Mouse (Mus musculus): ENCODE measurements around the gene Sapcd1. TPM values are rescaled to one million over a fixed set of nuclear protein-coding genes. Genes with fewer than 3 reads are reported as not detected.

Gene Sapcd1
- polyA plus RNA-seq, 1 experiment from 2014 or later = 7.1 TPM

DNA sequence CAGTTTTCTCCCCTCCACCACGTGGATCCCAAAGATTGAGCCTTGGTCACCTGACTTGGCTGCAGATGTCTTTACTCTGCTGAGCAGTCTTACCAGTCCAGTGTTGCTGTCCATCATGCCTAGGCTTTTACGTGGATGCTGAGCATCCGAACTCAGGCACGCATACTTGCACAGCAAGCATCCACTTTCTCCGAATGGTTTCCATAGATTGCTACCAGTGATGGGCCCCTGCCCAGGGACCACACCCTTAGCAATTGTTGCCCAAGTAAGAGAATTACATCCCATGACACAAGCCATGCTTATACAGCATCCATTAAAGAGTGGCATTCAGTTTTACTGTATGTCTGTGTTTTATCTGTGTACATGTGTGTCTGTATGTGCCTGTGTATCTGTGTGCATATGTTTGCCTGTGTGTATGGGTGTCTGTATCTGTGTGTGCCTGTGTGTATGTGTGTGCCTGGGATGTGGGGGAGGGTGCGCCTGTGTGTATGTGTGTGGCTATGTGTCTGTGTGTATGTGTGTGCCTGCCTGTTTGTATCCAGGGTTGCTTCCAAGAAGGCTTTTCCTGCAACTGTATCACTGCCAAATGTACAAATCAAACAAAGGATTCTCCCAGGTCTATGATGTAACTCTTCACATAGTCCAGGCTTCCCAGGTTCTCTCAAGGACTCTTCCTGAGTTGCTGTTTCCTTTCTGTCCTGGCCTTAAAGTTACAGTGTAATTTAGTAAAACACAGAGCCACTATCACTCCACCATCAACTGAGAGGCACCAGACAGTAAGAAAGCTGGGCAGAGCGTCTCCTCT lies 28.1 kb upstream of the Sapcd1 start:
- WGBS = 92% methylated on average over 7 of the region's 7 CpGs
- ATAC-seq (ENCODE audit: low FRiP score, low TSS enrichment) = no peak
- H3K36me3 ChIP-seq (ENCODE audit: insufficient read depth, low read length) = peaks cover 63% of the 10 kb centered on the region

DNA sequence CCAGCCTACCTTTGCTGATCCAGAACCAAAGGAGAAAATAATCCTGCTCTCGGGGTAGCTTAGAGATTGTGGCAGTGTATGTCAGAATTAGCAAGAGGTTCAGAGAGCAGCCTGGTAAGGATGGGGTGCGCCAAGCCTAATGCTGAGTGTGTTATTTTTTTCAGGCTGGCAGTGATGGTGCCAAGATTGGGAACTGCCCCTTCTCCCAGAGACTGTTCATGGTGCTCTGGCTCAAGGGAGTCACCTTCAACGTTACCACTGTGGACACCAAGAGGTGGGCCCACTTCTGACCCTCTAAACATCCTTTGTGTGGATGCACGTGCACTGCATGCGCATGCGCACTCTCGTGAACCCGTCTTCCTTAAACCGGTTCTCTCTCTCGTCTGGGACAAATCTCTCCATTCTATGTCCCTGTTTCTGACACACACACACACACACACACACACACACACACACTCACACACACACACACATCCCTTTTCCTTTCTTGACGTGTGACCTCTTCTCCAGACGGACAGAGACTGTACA lies 24.5 kb upstream of the Sapcd1 start:
- Histone ChIP-seq H3K4me1 (ENCODE audit: insufficient read depth, low read length) (peaks cover 44% of the 10 kb centered on the region), H3K27me3 (ENCODE audit: insufficient read depth, low read length) (no peaks in the 10 kb centered on the region), H3K36me3 (ENCODE audit: insufficient read depth, low read length) (peaks cover 46% of the 10 kb centered on the region), H3K9ac (replicated peaks; ENCODE audit: low read length) (peak overlapping the region; percentile 96), H3K4me3 (ENCODE audit: low read length) (peak overlapping the region; percentile 86), H3K9me3 (ENCODE audit: low read length) (no peaks in the 10 kb centered on the region), H3K27ac (ENCODE audit: low read length) (peak overlapping the region; percentile 99), H3K4me2 (replicated peaks; ENCODE audit: low read depth, low read length) (peak overlapping the region; percentile 94)
- ATAC-seq (ENCODE audit: low FRiP score, low TSS enrichment) = no peak
- WGBS = 72% methylated on average over 12 of the region's 12 CpGs

More for the DNA sequence above, 28.1 kb upstream of the Sapcd1 start:
- Histone ChIP-seq H3K9me3 (ENCODE audit: low read length) (no peaks in the 10 kb centered on the region), H3K27ac (ENCODE audit: low read length) (no peak overlapping the region), H3K4me3 (ENCODE audit: low read length) (no peak overlapping the region), H3K27me3 (ENCODE audit: insufficient read depth, low read length) (no peaks in the 10 kb centered on the region), H3K9ac (replicated peaks; ENCODE audit: low read length) (no peak overlapping the region), H3K4me2 (replicated peaks; ENCODE audit: low read depth, low read length) (no peak overlapping the region), H3K4me1 (ENCODE audit: insufficient read depth, low read length) (peaks cover 36% of the 10 kb centered on the region)

DNA sequence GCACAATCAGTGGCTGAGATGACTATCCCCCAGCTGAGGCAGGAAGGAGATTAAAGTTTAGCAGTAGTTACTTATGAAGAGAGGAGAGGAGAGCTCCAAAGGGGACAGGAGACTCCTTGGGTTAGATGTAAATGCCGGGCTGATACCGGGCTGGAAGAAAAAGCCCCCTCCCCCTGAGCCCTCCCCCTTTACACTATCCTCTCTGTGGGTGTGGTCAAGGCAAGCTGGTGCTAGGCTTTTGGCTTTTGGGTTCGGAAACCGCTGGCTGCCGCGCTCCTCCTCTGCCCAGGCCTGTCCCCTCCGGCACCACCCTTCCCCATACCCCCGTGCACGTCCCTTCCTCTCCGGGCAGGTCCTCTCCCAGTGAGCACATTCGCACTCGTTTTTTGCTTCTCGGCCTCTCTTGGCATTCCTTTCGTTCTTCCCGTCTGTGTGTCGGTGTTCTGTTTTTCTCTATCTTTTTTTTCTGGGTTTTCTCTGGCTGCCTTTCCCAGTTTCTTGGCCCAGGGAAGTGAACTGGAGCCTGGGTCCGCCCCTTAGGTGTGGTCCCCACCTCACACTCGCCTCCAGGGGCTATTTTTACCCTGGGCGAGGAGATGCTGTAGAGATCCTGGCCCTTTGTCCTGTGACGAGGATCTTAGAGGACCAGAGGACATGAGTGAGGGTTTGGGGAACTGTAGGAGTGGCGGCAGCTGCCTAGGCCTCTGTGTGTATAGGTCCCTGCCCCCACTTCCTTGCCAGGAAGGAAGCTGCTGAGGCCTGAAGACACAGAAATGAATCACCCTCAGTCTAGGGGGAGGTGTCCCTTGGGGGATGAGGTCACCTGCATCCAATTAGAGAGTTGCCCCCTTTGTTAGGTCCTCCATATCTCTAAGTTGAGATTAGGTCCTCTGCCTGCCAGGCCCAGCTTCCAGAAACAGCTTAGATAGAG lies 23.6 kb upstream of the Sapcd1 start:
- Histone ChIP-seq H3K4me2 (replicated peaks; ENCODE audit: low read depth, low read length) (peak overlapping the region; percentile 94), H3K9me3 (ENCODE audit: low read length) (no peaks in the 10 kb centered on the region), H3K36me3 (ENCODE audit: insufficient read depth, low read length) (peaks cover 39% of the 10 kb centered on the region), H3K27ac (ENCODE audit: low read length) (peak overlapping the region; percentile 99), H3K27me3 (ENCODE audit: insufficient read depth, low read length) (no peaks in the 10 kb centered on the region), H3K9ac (replicated peaks; ENCODE audit: low read length) (peak overlapping the region; percentile 96), H3K4me1 (ENCODE audit: insufficient read depth, low read length) (peaks cover 50% of the 10 kb centered on the region), H3K4me3 (ENCODE audit: low read length) (peak overlapping the region; percentile 86)
- ATAC-seq (ENCODE audit: low FRiP score, low TSS enrichment) = peak; percentile 74
- under 1% methylated on average over 21 of the region's 21 CpGs for WGBS

DNA sequence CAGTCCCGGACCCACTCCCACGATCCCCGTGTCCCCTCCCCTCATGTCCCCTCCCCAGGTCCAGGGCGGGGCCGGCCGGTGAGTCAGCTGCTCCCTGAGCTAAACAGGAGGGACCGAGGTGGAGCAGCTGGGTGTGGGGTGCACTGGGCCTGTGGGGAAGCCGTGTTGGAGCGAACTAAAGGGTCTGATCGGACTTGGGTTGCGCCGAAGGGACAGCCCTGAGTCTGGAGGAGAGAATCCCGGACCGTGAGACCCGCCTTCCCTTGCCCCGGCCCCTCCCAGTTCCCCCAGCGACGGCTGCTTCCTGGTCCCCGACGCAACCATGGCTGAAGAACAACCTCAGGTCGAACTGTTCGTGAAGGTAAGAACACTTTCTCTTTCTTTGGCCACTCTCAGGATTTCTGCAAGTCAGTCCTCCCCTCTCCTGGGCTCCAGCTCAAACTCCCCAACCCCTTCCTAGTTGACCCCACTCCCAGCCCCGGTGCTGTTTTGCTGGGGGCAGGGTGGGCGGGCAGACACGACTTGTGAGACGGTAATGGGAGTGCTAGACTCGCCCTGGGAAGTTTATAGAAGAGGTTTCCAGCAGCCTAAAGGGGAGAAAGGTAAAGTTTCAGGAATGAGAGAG lies 22.4 kb upstream of the Sapcd1 start:
- Histone ChIP-seq H3K9me3 (ENCODE audit: low read length) (no peaks in the 10 kb centered on the region), H3K4me2 (replicated peaks; ENCODE audit: low read depth, low read length) (peak overlapping the region; percentile 94), H3K36me3 (ENCODE audit: insufficient read depth, low read length) (peaks cover 27% of the 10 kb centered on the region), H3K27me3 (ENCODE audit: insufficient read depth, low read length) (no peaks in the 10 kb centered on the region), H3K4me1 (ENCODE audit: insufficient read depth, low read length) (peaks cover 53% of the 10 kb centered on the region), H3K27ac (ENCODE audit: low read length) (peak overlapping the region; percentile 99), H3K9ac (replicated peaks; ENCODE audit: low read length) (peak overlapping the region; percentile 96), H3K4me3 (ENCODE audit: low read length) (peak overlapping the region; percentile 86)
- ATAC-seq (ENCODE audit: low FRiP score, low TSS enrichment) = peak; percentile 22
- WGBS = under 1% methylated on average over 27 of the region's 27 CpGs

DNA sequence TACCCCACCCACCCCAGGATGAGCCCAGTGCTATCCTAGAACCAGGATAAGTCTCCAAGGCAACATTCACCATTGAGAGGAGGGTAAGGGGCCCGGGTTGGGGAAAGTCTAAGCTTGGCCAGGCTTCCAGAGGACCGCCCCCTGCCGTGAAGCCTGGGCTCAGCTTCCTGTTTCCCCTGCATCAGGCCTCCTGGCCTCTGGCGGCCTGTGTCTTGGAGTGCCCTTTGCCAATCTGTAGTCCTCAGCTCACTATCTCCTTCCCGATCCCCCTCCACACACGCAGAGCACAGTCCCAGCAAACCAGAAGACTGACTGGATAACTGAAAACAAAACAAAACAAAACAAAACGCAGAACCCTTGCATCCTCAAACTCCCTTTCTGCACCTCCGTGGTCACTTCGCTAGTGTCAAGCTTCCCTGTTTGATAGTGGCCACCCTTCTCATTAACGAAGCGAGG lies 21.8 kb upstream of the Sapcd1 start, which contains the start of gene Clic1:
Gene Clic1 (plus strand): TSS at position 406 of the 456 bp plus-strand sequence.
- WGBS = under 1% methylated on average over 11 of the region's 11 CpGs
- H3K36me3 ChIP-seq (ENCODE audit: insufficient read depth, low read length) = peaks cover 22% of the 10 kb centered on the region
- H3K27me3 ChIP-seq (ENCODE audit: insufficient read depth, low read length) = no peaks in the 10 kb centered on the region
- H3K9me3 ChIP-seq (ENCODE audit: low read length) = no peaks in the 10 kb centered on the region
- H3K27ac ChIP-seq (ENCODE audit: low read length) = peak within 1 kb of the TSS; percentile 99
- H3K4me1 ChIP-seq (ENCODE audit: insufficient read depth, low read length) = peaks cover 59% of the 10 kb centered on the region
- peak within 1 kb of the TSS; percentile 86 for H3K4me3 ChIP-seq (ENCODE audit: low read length)
- H3K9ac ChIP-seq (replicated peaks; ENCODE audit: low read length) = peak within 1 kb of the TSS; percentile 96
- ATAC-seq (ENCODE audit: low FRiP score, low TSS enrichment) = peak; percentile 30
- H3K4me2 ChIP-seq (replicated peaks; ENCODE audit: low read depth, low read length) = peak within 1 kb of the TSS; percentile 94

DNA sequence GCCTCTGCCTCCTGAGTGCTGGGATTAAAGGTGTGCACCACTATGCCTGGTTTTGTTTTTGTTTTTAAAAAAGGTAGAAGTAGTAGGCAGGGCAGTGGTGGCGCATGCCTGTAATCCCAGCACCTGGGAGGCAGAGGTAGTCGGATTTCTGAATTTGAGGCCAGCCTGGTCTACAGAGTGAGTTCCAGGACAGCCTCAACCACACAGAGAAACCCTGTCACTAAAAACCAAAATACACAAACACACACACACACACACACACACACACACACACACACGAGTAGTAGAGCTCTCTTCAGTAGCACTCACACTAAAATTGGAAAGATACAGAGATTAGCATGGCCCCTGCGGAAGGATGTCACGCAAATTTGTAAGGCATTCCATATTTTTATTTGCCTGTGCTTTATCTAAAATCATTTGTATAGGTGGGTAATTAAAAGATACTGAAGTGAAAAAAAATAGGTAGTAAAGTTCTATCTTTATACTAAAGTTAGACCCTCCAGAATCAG lies 21.2 kb upstream of the Sapcd1 start:
- 69% methylated on average over 5 of the region's 5 CpGs for WGBS
- Histone ChIP-seq H3K36me3 (ENCODE audit: insufficient read depth, low read length) (peaks cover 16% of the 10 kb centered on the region), H3K4me2 (replicated peaks; ENCODE audit: low read depth, low read length) (peak overlapping the region; percentile 94), H3K4me3 (ENCODE audit: low read length) (no peak overlapping the region; the same call in 1 of the 2 replicates), H3K27me3 (ENCODE audit: insufficient read depth, low read length) (no peaks in the 10 kb centered on the region), H3K4me1 (ENCODE audit: insufficient read depth, low read length) (peaks cover 60% of the 10 kb centered on the region), H3K27ac (ENCODE audit: low read length) (peak overlapping the region; percentile 99), H3K9ac (replicated peaks; ENCODE audit: low read length) (no peak overlapping the region), H3K9me3 (ENCODE audit: low read length) (no peaks in the 10 kb centered on the region)
- ATAC-seq (ENCODE audit: low FRiP score, low TSS enrichment) = no peak

- peaks cover 60% of the 10 kb centered on the region for H3K4me1 ChIP-seq (ENCODE audit: insufficient read depth, low read length)
- no peaks in the 10 kb centered on the region for H3K27me3 ChIP-seq (ENCODE audit: insufficient read depth, low read length)
- no peaks in the 10 kb centered on the region for H3K9me3 ChIP-seq (ENCODE audit: low read length)
- ATAC-seq (ENCODE audit: low FRiP score, low TSS enrichment) = no peak
- H3K4me2 ChIP-seq (replicated peaks; ENCODE audit: low read depth, low read length) = peak overlapping the region; percentile 99
- peak overlapping the region; percentile 59 for H3K9ac ChIP-seq (replicated peaks; ENCODE audit: low read length)
- peaks cover 11% of the 10 kb centered on the region for H3K36me3 ChIP-seq (ENCODE audit: insufficient read depth, low read length)
- WGBS = 35% methylated on average over 11 of the region's 11 CpGs
- peak overlapping the region; percentile 4; the same call in 1 of the 2 replicates for H3K4me3 ChIP-seq (ENCODE audit: low read length)
- peak overlapping the region; percentile 99 for H3K27ac ChIP-seq (ENCODE audit: low read length)
Measured at GRCm38 (mm10) chr17:35048149-35048931, 20.5 kb upstream of the Sapcd1 start.

GRCm38 (mm10) chr17:35047688-35048087 lies 19.9 kb upstream of the Sapcd1 start:
- no peaks in the 10 kb centered on the region for H3K27me3 ChIP-seq (ENCODE audit: insufficient read depth, low read length)
- H3K27ac ChIP-seq (ENCODE audit: low read length) = peak overlapping the region; percentile 99
- peaks cover 57% of the 10 kb centered on the region for H3K4me1 ChIP-seq (ENCODE audit: insufficient read depth, low read length)
- no peak for ATAC-seq (ENCODE audit: low FRiP score, low TSS enrichment)
- H3K4me3 ChIP-seq (ENCODE audit: low read length) = peak overlapping the region; percentile 2; the same call in 1 of the 2 replicates
- H3K9me3 ChIP-seq (ENCODE audit: low read length) = no peaks in the 10 kb centered on the region
- H3K36me3 ChIP-seq (ENCODE audit: insufficient read depth, low read length) = peaks cover 5% of the 10 kb centered on the region
- 29% methylated on average over 1 of the region's 1 CpGs for WGBS
- H3K4me2 ChIP-seq (replicated peaks; ENCODE audit: low read depth, low read length) = peak overlapping the region; percentile 99
- H3K9ac ChIP-seq (replicated peaks; ENCODE audit: low read length) = peak overlapping the region; percentile 59

All from kidney, embryonic 16.5 days (tissue).